Mouse (Mus musculus) brain, embryonic 14.5 days (tissue): Measurements from ENCODE around the gene Gpr35. TPM values are rescaled to one million over a fixed set of nuclear protein-coding genes. Genes with fewer than 3 reads are reported as not detected.

Experiments used
- DNase-seq: peaks from one replicate; pipeline ENCODE4 v3.0.0-alpha.2; 2011; ENCODE audit warnings: low read depth
- CTCF ChIP-seq: fragments of 200-500 bp; IDR thresholded peaks from 2 replicates; pipeline ENCODE4 v1.5.1; 2012; ENCODE audit warnings: inconsistent platforms, mild to moderate bottlenecking, moderate library complexity, borderline replicate concordance; ENCODE audit not compliant: insufficient read depth, insufficient read length; ENCODE audit errors: extremely low read depth
- POLR2A ChIP-seq: fragments of 200-500 bp; IDR thresholded peaks from 2 replicates; pipeline ENCODE4 v1.6.1; 2012; ENCODE audit warnings: mild to moderate bottlenecking, inconsistent platforms, borderline replicate concordance; ENCODE audit not compliant: poor library complexity, insufficient read depth, insufficient read length, severe bottlenecking; ENCODE audit errors: extremely low read depth
- polyA plus RNA-seq: library from polyadenylated mRNA; depleted of rRNA; stranded (reverse); fragments of >200 nt; gene quantifications from 2 replicates; pipeline ENCODE4 v1.2.3, GENCODE M21; 2012; rRNA removed

Gpr35 gene
- polyA plus RNA-seq: 0.37 and 0.64 TPM in 2 replicates

DNA sequence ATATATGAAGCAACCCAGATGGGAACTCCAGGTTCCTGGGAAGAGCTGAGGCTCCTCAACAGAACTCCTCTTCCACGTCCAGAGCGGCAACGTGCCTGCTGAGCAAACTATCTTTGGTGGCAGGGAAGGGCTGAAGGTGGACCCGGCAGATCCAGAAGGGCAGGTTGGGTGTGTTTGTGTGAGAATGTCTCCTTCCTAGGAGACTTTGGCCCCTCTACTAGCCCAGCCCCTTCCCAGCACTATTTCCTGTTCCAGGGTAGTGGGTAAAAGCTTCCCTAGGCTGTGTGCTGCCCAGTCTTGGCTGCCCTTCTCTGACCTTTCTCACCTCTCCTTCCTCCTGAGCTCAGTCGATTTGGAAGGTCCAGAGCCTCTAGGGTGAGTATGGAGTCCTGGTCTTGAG lies at the start of gene Gpr35:
Gene Gpr35, plus strand, starts transcription at position 259 of the 400 bp plus-strand sequence.
- TF ChIP-seq POLR2A: no peak
- TF ChIP-seq CTCF: no peak
- no peak for DNase-seq

- TF ChIP-seq CTCF (no peak), POLR2A (no peak)
Measured at GRCm38 (mm10) chr1:92902786-92903185, 47.9 kb upstream of the Gpr35 start, which contains the start of gene Ankmy1. Gene Ankmy1 (minus strand): TSS chr1:92902906.

DNA sequence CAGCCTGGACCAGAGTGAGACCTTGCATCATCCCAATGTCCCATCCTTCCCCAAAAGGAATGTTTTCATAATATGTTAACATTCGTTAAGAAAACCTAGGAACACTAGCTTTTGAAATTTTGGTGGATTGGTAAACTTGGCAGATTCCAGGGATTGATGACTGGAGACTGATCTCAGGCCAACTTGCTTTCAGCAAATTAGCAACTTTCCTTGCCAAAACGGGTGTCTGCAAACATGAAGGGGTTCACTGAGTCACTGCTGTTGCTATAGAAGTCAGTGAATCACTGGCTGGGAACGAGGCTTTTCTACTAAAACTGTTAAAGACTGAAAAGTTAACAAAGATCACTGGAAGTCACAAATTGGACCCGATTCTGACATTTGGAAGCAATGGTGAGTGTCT lies 47.0 kb upstream of the Gpr35 start:
- no peak for TF ChIP-seq CTCF
- no peak for TF ChIP-seq POLR2A
- DNase-seq: peak; percentile 74

More at GRCm38 (mm10) chr1:92902786-92903185, 47.9 kb upstream of the Gpr35 start, which contains the start of gene Ankmy1:
- DNase-seq: peak; percentile 82

GRCm38 (mm10) chr1:92905703-92906310 lies 44.9 kb upstream of the Gpr35 start:
- DNase-seq: no peak
- TF ChIP-seq POLR2A: no peak

DNA sequence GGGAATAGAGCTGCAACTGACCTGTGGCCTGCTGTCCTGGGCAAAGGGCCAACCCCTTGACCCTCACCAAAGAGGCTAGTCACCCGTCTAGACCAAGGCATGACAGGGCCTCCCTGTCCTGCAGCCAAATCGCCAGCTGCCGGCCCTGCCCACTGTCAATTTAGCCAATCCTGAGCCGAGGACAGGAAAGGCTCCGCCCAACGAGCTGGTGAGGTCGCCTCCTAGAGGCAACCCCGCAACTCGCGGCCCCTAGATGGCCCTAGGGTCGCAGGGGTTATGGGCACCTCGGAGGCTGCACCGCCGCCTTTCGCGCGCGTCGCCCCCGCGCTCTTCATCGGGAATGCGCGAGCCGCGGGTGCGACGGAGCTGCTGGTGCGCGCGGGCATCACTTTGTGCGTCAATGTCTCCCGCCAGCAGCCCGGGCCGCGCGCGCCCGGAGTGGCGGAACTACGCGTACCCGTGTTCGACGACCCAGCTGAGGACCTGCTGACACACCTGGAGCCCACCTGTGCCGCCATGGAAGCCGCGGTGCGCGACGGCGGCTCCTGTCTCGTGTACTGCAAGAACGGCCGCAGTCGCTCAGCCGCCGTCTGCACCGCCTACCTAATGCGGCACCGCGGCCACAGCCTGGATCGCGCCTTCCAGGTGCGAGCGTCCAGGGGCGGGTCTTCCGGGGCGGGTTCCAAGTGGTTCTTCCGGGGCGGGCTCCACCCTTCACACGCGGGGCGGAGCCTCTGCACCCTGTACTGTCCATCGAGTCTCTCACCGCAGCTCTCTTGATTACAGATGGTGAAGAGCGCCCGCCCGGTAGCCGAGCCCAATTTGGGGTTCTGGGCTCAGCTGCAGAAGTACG lies 43.7 kb upstream of the Gpr35 start, which contains the start of gene Dusp28:
Gene Dusp28, plus strand, starts transcription at position 203 of the 853 bp plus-strand sequence.
- TF ChIP-seq CTCF (peak; percentile 41; the same call in 1 of the 2 replicates), POLR2A (peak; percentile 52)
- DNase-seq: peak; percentile 94

- TF ChIP-seq CTCF (no peak), POLR2A (no peak)
- DNase-seq: no peak
Measured at GRCm38 (mm10) chr1:92907632-92908360, 42.9 kb upstream of the Gpr35 start.

GRCm38 (mm10) chr1:92908664-92909063 lies 42.0 kb upstream of the Gpr35 start:
- no peak for DNase-seq

DNA sequence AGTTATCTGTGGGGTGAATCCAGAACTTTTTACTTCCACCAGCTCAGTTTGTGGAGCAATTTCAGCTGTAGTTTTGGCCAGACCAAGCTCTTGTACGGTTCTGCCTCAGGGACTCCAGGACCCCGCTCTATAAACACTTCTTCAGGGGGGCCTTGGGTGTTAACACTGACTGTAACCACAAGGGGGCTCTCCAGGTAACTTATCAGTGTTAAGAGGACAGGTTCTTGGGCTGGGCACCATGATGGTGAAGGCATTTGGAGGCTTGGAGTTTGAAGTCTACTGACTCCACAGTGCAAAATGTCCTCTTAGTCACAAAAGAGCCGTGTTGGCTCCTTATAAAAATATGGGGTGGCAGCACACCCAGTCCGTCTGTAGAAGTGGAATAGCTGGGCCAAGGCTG lies 41.6 kb upstream of the Gpr35 start:
- peak; percentile 53 for DNase-seq
- no peak for TF ChIP-seq POLR2A
- TF ChIP-seq CTCF: peak; percentile 52; the same call in 1 of the 2 replicates

More at GRCm38 (mm10) chr1:92908664-92909063, 42.0 kb upstream of the Gpr35 start:
- TF ChIP-seq POLR2A: no peak
- TF ChIP-seq CTCF: no peak

GRCm38 (mm10) chr1:92910239-92910885 lies 40.3 kb upstream of the Gpr35 start, which contains the start of gene Rnpepl1:
Gene Rnpepl1 (plus strand): TSS chr1:92910783.
- peak; percentile 85 for DNase-seq
- TF ChIP-seq CTCF: peak; percentile 69
- peak; percentile 70 for TF ChIP-seq POLR2A

DNA sequence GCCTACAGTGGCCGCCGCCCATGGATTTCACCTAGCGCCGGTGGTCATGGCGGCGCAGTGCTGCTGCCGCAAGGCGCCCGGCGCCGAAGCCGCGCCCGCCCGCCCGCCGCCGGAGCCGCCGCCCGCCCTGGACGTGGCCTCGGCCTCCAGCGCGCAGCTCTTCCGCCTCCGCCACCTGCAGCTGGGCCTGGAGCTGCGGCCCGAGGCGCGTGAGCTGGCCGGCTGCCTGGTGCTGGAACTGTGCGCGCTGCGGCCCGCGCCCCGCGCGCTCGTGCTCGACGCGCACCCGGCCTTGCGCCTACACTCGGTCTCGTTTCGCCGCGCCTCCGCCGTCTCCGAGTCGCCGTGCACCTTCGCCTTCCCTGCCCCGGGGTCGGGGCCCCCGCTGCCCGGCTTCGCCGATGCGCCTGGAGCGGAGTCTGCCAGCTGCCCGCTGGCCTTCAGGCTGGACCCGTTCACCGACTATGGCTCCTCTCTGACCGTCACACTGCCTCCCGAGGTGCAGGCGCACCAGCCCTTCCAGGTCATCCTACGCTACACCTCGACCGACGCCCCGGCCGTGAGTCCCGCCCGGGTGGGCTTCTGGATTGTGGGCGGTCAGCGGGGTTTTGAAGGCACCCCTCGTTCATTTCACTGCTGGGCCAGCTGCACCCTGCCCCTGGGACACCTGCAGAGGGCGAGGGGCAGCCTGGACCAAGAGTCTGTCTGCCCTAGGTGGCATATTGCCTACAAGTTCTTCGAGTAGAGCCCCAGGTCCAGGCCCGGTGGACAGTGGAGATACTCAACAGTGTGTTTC lies 39.5 kb upstream of the Gpr35 start:
- peak; percentile 76 for DNase-seq
- TF ChIP-seq CTCF (no peak), POLR2A (no peak)

DNA sequence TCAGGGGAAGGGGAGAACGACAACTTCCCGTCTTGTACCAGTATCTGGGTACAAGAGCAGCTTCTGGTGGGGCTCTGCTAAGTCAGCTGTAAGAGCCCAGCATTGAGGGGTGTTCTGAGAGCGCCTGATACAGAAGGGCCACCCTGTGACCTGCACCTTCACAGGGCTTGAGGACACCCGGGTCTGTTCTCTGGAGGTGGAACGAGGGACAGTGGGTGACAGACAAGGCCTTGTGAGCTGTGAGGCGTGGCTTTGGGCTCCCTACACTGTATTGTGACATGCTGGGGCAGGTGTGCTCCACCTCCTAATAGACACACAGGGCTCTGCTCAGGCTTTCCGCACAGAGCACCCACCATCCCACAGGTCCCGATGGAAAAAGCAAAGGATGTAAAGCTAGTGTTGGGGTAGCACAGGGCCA lies 38.9 kb upstream of the Gpr35 start:
- TF ChIP-seq POLR2A (no peak), CTCF (no peak)
- DNase-seq: peak; percentile 30
